Mouse (Mus musculus): ENCODE measurements around the gene Lsmem1. TPM values are rescaled to one million over a fixed set of nuclear protein-coding genes. Genes with fewer than 3 reads are reported as not detected.
A peak's percentile ranks its signal among the peaks of the same experiment; 100 is the strongest.

Gene Lsmem1
- polyA plus RNA-seq, 1 experiment from 2014 or later, result not detected

DNA sequence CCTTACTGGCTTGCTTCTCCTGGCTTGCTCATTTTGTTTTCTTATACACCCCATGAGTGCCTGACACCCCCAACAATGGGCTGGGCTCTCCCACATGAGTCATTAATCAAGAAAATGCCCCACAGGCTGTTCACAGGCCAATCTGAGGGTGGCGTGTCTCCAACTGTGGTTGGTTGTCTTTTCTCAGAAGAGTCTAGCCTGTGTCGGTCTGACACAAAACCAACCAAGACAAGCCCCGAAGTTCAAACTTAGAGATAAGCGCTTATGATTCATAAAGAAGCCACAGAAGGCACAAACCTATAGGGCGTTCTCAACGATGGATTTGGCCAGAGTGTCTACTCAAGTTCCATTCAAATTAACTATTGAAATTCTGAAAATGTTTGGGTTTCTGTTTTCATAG lies 45.1 kb downstream of the Lsmem1 start:
- 92% methylated on average over 6 of the region's 6 CpGs for WGBS
- Histone ChIP-seq H3K4me1 (replicated peaks) (no peaks in the 10 kb centered on the region), H3K27me3 (ENCODE audit: insufficient read depth, poor library complexity, severe bottlenecking) (no peaks in the 10 kb centered on the region), H3K9me3 (no peaks in the 10 kb centered on the region), H3K27ac (no peak overlapping the region), H3K36me3 (no peaks in the 10 kb centered on the region), H3K4me3 (no peak overlapping the region)
- DNase-seq (ENCODE audit: low spot score), result no peak

DNA sequence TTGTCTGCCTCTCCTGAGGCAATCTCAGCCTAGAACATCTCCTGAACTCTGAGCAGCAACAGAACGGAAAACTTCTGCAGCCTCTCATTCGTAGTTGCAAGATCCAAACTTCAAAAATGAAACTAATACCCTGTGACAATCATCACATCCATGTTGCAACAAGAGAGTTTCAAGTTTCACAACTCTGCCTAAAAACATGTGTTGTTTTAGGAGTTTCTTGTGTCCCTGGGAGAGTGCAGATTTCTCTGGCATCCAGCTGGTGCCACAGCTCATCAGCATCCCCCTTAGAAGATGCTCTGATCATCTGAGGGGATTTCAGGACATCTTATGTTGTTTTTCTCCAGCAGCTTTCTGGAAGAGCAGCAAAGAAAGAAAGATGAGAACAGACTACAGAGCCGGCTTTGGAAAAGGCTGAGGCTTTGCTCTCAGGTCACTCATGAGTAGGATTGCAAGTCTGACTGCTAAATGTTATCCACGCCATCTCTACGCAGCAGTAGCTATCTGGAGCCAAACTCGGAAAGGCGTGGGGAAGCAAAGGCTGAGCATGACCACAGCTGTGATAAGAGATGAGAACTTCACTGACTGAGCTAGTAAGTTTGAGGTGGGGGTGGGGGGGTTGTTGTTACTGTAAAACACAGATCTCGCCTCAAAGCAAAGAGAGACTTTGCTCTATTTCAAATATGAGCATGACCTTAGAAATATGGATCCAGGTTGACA lies 46.8 kb downstream of the Lsmem1 start:
- no peak overlapping the region for H3K4me3 ChIP-seq
- WGBS, result 78% methylated on average over 8 of the region's 8 CpGs
- no peak for DNase-seq (ENCODE audit: low spot score)

DNA sequence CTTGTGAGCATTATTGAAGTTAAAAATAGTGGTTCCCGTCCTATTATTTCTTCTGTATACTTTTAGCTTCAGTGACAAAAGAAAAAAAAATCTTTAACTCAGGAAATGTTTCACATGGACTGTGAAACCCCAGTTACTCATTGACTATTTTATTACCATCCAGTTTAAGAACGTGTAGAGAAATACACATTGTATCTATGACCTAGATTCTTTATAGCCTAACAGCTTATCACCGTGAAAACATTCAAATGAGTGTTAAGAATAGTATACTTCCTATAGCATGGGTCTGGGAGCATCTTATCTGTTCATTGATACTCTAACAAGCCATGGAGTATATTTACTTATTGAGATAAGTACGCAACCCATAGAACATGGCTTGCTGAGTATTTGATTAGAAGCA lies 52.0 kb downstream of the Lsmem1 start:
- no peaks in the 10 kb centered on the region for H3K4me1 ChIP-seq (replicated peaks)
- no peaks in the 10 kb centered on the region for H3K36me3 ChIP-seq
- H3K4me3 ChIP-seq, result no peak overlapping the region
- 89% methylated on average over 4 of the region's 4 CpGs for WGBS
- H3K27ac ChIP-seq, result no peak overlapping the region
- no peaks in the 10 kb centered on the region for H3K27me3 ChIP-seq (ENCODE audit: insufficient read depth, poor library complexity, severe bottlenecking)
- H3K9me3 ChIP-seq, result no peaks in the 10 kb centered on the region
- DNase-seq (ENCODE audit: low spot score), result no peak

More for the DNA sequence above, 46.8 kb downstream of the Lsmem1 start:
- Histone ChIP-seq H3K27me3 (ENCODE audit: insufficient read depth, poor library complexity, severe bottlenecking) (no peaks in the 10 kb centered on the region), H3K36me3 (no peaks in the 10 kb centered on the region), H3K4me1 (replicated peaks) (no peaks in the 10 kb centered on the region), H3K9me3 (no peaks in the 10 kb centered on the region), H3K27ac (no peak overlapping the region)

DNA sequence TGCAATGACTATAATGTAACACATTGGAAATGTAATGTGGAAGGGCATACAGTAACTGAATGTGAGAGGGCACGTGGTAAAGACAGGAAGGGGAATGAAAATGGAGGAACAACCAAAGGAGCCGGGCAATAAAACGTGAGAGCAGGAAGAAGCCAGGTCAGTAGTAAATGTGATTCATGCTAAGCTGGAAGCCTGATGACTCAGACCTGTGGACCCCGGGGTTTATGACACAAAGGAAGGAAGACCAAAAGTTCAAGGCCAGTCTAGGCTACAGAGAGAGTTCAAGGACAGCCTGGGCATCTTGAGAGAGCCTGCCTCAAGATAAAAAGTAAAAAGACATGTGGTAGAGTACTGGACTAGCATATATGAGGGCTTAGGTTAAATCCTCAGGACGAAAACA lies 52.8 kb downstream of the Lsmem1 start:
- no peak for DNase-seq (ENCODE audit: low spot score)
- no peak overlapping the region for H3K4me3 ChIP-seq
- H3K4me1 ChIP-seq (replicated peaks), result no peaks in the 10 kb centered on the region
- no peaks in the 10 kb centered on the region for H3K36me3 ChIP-seq
- H3K27ac ChIP-seq, result no peak overlapping the region
- H3K27me3 ChIP-seq (ENCODE audit: insufficient read depth, poor library complexity, severe bottlenecking), result no peaks in the 10 kb centered on the region
- WGBS, result 81% methylated on average over 5 of the region's 5 CpGs
- no peaks in the 10 kb centered on the region for H3K9me3 ChIP-seq

DNA sequence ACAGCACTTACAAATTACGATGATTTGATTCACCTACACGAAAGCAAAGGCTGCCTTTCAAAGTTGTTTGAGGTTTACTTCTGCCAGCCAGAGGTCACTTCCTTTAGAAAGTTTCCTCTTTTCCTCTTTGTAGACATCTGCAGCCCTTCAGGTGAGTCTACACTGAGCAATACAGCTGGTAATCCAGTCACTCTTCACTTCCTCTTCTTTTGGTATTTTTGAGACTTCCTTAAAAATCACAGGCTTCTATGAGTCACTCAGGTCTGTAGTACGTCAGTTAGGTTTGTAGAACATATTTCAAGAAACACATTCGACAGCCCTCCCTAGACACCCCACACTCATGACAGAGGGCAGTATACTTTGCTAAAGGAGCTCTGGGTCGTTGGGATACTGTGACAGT lies 58.6 kb downstream of the Lsmem1 start:
- Histone ChIP-seq H3K9me3 (no peaks in the 10 kb centered on the region), H3K27me3 (ENCODE audit: insufficient read depth, poor library complexity, severe bottlenecking) (no peaks in the 10 kb centered on the region), H3K36me3 (no peaks in the 10 kb centered on the region), H3K4me1 (replicated peaks) (no peaks in the 10 kb centered on the region), H3K27ac (no peak overlapping the region), H3K4me3 (no peak overlapping the region)
- no peak for DNase-seq (ENCODE audit: low spot score)
- 90% methylated on average over 5 of the region's 5 CpGs for WGBS

DNA sequence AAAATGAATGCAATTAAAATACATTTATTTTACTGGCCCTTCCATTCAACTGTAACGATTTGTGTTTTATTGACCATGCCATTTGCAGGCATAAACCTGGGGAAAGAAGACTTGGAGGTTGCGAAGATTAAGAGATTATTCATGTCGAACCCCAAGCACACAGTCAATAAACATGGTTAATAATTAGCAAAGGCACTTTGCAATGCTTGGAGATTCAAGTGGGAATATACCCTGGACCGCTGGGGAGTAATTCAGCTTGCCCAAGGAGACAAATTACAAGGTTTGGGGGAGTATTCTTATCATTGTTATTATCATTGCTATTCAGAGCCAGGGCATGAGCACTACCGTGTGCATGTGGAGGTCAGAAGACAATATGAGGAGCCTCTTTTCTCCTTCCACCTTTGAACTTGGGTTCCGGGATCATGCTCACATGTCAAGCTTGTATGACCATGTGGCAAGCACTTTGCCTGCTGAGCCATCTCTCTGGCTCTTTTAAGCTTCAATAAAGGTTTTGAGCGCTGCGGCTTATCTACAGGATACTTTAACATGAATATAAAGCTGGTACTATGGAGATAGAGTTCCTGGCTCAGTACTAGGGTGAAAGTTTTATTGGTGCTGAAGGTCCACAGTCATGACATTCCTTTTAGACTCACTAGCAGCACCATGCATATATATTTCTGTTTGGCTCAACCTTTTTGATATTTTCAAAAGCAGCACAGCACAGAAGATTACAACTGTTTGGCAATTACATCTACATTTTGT lies 59.6 kb downstream of the Lsmem1 start:
- Histone ChIP-seq H3K4me1 (replicated peaks) (no peaks in the 10 kb centered on the region), H3K27ac (no peak overlapping the region), H3K4me3 (no peak overlapping the region), H3K27me3 (ENCODE audit: insufficient read depth, poor library complexity, severe bottlenecking) (peaks cover 5% of the 10 kb centered on the region), H3K9me3 (no peaks in the 10 kb centered on the region), H3K36me3 (no peaks in the 10 kb centered on the region)
- no peak for DNase-seq (ENCODE audit: low spot score)
- 90% methylated on average over 8 of the region's 8 CpGs for WGBS

DNA sequence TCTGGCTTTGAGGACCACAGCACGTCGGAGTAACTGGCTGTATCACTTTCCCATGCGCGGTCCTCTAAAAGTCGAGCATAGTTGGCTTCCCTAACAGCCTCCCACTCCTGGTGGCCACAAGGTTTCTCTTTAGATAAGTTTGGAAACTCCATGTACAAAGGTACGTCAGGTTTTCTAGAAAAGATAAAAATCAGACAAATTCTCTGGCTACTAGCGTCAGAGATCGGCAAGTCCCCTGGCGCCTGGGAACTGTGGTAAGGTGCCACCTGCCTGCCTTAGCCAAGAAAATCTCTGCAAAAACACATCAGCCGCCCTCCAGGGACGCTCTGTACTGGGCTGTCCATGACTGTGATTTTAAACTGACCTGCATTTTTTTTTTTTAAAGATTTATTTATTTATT lies 64.8 kb downstream of the Lsmem1 start:
- Histone ChIP-seq H3K27me3 (ENCODE audit: insufficient read depth, poor library complexity, severe bottlenecking) (peaks cover 42% of the 10 kb centered on the region), H3K4me1 (replicated peaks) (peaks cover 15% of the 10 kb centered on the region), H3K36me3 (no peaks in the 10 kb centered on the region), H3K4me3 (peak overlapping the region; percentile 57), H3K9me3 (no peaks in the 10 kb centered on the region), H3K27ac (no peak overlapping the region)
- 47% methylated on average over 11 of the region's 11 CpGs for WGBS
- peak; percentile 7 for DNase-seq (ENCODE audit: low spot score)

DNA sequence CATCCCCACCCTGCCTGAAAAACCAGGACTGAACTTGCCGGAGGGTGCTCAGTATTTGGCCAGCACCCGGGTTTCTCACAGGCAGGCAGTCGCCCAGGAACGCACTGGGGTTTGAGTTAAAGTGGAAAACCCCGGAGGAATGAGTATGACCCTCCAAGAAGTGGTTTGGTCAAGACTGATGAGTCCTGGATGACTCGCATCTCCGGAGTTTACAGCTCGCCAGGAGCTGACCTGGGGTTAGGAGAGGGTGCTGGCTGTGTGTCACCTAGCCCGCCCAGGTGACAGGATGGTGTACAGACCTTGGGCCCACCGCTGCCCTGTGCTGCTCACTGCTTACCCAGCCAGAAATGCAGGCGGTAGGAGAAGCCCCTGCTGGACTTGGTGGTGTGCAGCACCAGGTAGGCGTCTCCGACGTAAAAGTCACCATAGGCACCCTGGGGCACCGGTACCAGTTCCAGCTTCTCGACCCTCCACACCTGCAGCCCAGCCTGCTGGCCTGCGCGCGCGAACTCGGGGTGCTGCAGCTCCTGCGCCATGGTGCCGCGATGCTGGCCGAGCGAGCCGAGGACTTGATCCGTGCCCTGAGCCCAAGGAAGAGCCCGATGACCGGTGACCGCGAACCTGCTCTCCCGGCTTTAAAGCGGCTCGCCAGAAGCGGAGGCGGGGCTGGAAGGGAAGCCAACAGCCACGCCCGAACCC lies 65.6 kb downstream of the Lsmem1 start, which contains the start of gene Scin:
Gene Scin, minus strand, starts transcription at position 656 of the 699 bp plus-strand sequence.
- DNase-seq (ENCODE audit: low spot score), result peak; percentile 43
- WGBS, result 1% methylated on average over 39 of the region's 39 CpGs
- Histone ChIP-seq H3K4me1 (replicated peaks) (peaks cover 15% of the 10 kb centered on the region), H3K4me3 (peak within 1 kb of the TSS; percentile 57), H3K9me3 (no peaks in the 10 kb centered on the region), H3K27ac (no peak within 1 kb of the TSS; the same call in 1 of the 2 replicates), H3K36me3 (no peaks in the 10 kb centered on the region), H3K27me3 (ENCODE audit: insufficient read depth, poor library complexity, severe bottlenecking) (peaks cover 42% of the 10 kb centered on the region)

DNA sequence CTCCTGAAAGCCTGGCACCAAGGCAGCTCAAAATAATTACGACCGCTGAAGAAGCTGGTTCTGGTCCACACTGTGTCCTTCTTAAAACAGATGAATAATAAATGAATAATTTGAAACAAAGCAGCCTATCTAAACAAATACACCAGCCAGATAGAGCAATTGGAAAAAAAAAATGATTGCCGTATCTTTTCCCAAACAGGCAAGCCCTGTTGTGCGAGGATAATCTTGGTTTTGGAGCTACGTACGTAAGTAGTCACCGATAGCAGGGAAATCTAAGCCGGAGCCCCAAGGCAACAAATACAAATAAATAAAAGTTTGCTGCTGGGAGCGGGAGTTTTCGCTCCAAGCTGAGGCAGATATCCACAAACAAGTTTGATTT lies 66.1 kb downstream of the Lsmem1 start:
- Histone ChIP-seq H3K9me3 (no peaks in the 10 kb centered on the region), H3K36me3 (no peaks in the 10 kb centered on the region), H3K27me3 (ENCODE audit: insufficient read depth, poor library complexity, severe bottlenecking) (peaks cover 42% of the 10 kb centered on the region), H3K4me3 (peak overlapping the region; percentile 57), H3K27ac (no peak overlapping the region), H3K4me1 (replicated peaks) (peaks cover 15% of the 10 kb centered on the region)
- WGBS, result 19% methylated on average over 10 of the region's 10 CpGs
- DNase-seq (ENCODE audit: low spot score), result no peak

MicroRNA genes within 50 kb of the gene (microRNA counts, 519-probe panel; counts per million panel counts)
- 1,255 counts per million, percentile 77 among the panel's probes with 10 or more counts for microRNA mmu-miR-1938

Other genes starting within 250 kb of the Lsmem1 start
- gene Arl4a, start 161.5 kb downstream of the Lsmem1 start, polyA plus RNA-seq (2016; fragmentation: Nextera tagmentation; extraction: Ambion mirVana), result 46.7 and 49.2 TPM in 2 replicates
- 0.12 and 0.29 TPM in 2 replicates for gene Scin, start 65.3 kb downstream of the Lsmem1 start, polyA plus RNA-seq (2016; fragmentation: Nextera tagmentation; extraction: Ambion mirVana)
- 125 and 146 TPM in 2 replicates for gene Ifrd1, start 49.0 kb upstream of the Lsmem1 start, polyA plus RNA-seq (2016; fragmentation: Nextera tagmentation; extraction: Ambion mirVana)
- 36.0 and 37.8 TPM in 2 replicates for gene Zfp277, start 246.4 kb upstream of the Lsmem1 start, polyA plus RNA-seq (2016; fragmentation: Nextera tagmentation; extraction: Ambion mirVana)
- 17.6 and 25.1 TPM in 2 replicates for gene Dock4, start 246.5 kb upstream of the Lsmem1 start, polyA plus RNA-seq (2016; fragmentation: Nextera tagmentation; extraction: Ambion mirVana)